Mouse (Mus musculus): ENCODE measurements around the gene Ppp4r4. TPM values are rescaled to one million over a fixed set of nuclear protein-coding genes. Genes with fewer than 3 reads are reported as not detected.

Gene Ppp4r4
- polyA plus RNA-seq, 1 experiment = 3.7 TPM

- TF ChIP-seq POLR2A (IDR thresholded peaks at IDR 0.05; ENCODE audit: borderline replicate concordance, extremely low read depth, insufficient read depth, insufficient read length, poor library complexity, severe bottlenecking) (no peak), CTCF (IDR thresholded peaks at IDR 0.05; ENCODE audit: borderline replicate concordance, extremely low read depth, insufficient read depth, insufficient read length) (no peak)
- DNase-seq (ENCODE audit: low read depth) = no peak
These were observed 8.3 kb downstream of the Ppp4r4 start for GRCm38 (mm10) chr12:103540429-103540828.

GRCm38 (mm10) chr12:103543351-103543750 lies 11.3 kb downstream of the Ppp4r4 start:
- no peak for DNase-seq (ENCODE audit: low read depth)
- TF ChIP-seq CTCF (IDR thresholded peaks at IDR 0.05; ENCODE audit: borderline replicate concordance, extremely low read depth, insufficient read depth, insufficient read length) (no peak), POLR2A (IDR thresholded peaks at IDR 0.05; ENCODE audit: borderline replicate concordance, extremely low read depth, insufficient read depth, insufficient read length, poor library complexity, severe bottlenecking) (no peak)

GRCm38 (mm10) chr12:103544213-103544612 lies 12.1 kb downstream of the Ppp4r4 start:
- TF ChIP-seq CTCF (IDR thresholded peaks at IDR 0.05; ENCODE audit: borderline replicate concordance, extremely low read depth, insufficient read depth, insufficient read length) (peak; percentile 69; the same call in 1 of the 2 replicates), POLR2A (IDR thresholded peaks at IDR 0.05; ENCODE audit: borderline replicate concordance, extremely low read depth, insufficient read depth, insufficient read length, poor library complexity, severe bottlenecking) (no peak)
- DNase-seq (ENCODE audit: low read depth) = peak; percentile 74

GRCm38 (mm10) chr12:103547438-103547837 lies 15.4 kb downstream of the Ppp4r4 start:
- no peak for TF ChIP-seq CTCF (IDR thresholded peaks at IDR 0.05; ENCODE audit: borderline replicate concordance, extremely low read depth, insufficient read depth, insufficient read length)
- TF ChIP-seq POLR2A (IDR thresholded peaks at IDR 0.05; ENCODE audit: borderline replicate concordance, extremely low read depth, insufficient read depth, insufficient read length, poor library complexity, severe bottlenecking) = no peak
- DNase-seq (ENCODE audit: low read depth) = no peak

GRCm38 (mm10) chr12:103548526-103548925 lies 16.4 kb downstream of the Ppp4r4 start:
- DNase-seq (ENCODE audit: low read depth) = no peak
- TF ChIP-seq POLR2A (IDR thresholded peaks at IDR 0.05; ENCODE audit: borderline replicate concordance, extremely low read depth, insufficient read depth, insufficient read length, poor library complexity, severe bottlenecking) (no peak), CTCF (IDR thresholded peaks at IDR 0.05; ENCODE audit: borderline replicate concordance, extremely low read depth, insufficient read depth, insufficient read length) (no peak)

- no peak for DNase-seq (ENCODE audit: low read depth)
- TF ChIP-seq CTCF (IDR thresholded peaks at IDR 0.05; ENCODE audit: borderline replicate concordance, extremely low read depth, insufficient read depth, insufficient read length) (no peak), POLR2A (IDR thresholded peaks at IDR 0.05; ENCODE audit: borderline replicate concordance, extremely low read depth, insufficient read depth, insufficient read length, poor library complexity, severe bottlenecking) (no peak)
These were observed 18.0 kb downstream of the Ppp4r4 start for GRCm38 (mm10) chr12:103550047-103550446.

GRCm38 (mm10) chr12:103551422-103551821 lies 19.3 kb downstream of the Ppp4r4 start:
- TF ChIP-seq CTCF (IDR thresholded peaks at IDR 0.05; ENCODE audit: borderline replicate concordance, extremely low read depth, insufficient read depth, insufficient read length) (no peak), POLR2A (IDR thresholded peaks at IDR 0.05; ENCODE audit: borderline replicate concordance, extremely low read depth, insufficient read depth, insufficient read length, poor library complexity, severe bottlenecking) (no peak)

GRCm38 (mm10) chr12:103552506-103552905 lies 20.4 kb downstream of the Ppp4r4 start:
- TF ChIP-seq POLR2A (IDR thresholded peaks at IDR 0.05; ENCODE audit: borderline replicate concordance, extremely low read depth, insufficient read depth, insufficient read length, poor library complexity, severe bottlenecking) = no peak

More at GRCm38 (mm10) chr12:103551422-103551821, 19.3 kb downstream of the Ppp4r4 start:
- no peak for DNase-seq (ENCODE audit: low read depth)

GRCm38 (mm10) chr12:103553497-103553896 lies 21.4 kb downstream of the Ppp4r4 start:
- DNase-seq (ENCODE audit: low read depth) = no peak

More at GRCm38 (mm10) chr12:103552506-103552905, 20.4 kb downstream of the Ppp4r4 start:
- DNase-seq (ENCODE audit: low read depth) = no peak

GRCm38 (mm10) chr12:103556856-103557255 lies 24.8 kb downstream of the Ppp4r4 start:
- no peak for DNase-seq (ENCODE audit: low read depth)

More at GRCm38 (mm10) chr12:103553497-103553896, 21.4 kb downstream of the Ppp4r4 start:
- TF ChIP-seq CTCF (IDR thresholded peaks at IDR 0.05; ENCODE audit: borderline replicate concordance, extremely low read depth, insufficient read depth, insufficient read length) (no peak), POLR2A (IDR thresholded peaks at IDR 0.05; ENCODE audit: borderline replicate concordance, extremely low read depth, insufficient read depth, insufficient read length, poor library complexity, severe bottlenecking) (no peak)

GRCm38 (mm10) chr12:103564726-103565125 lies 32.6 kb downstream of the Ppp4r4 start:
- no peak for DNase-seq (ENCODE audit: low read depth)
- TF ChIP-seq CTCF (IDR thresholded peaks at IDR 0.05; ENCODE audit: borderline replicate concordance, extremely low read depth, insufficient read depth, insufficient read length) (no peak), POLR2A (IDR thresholded peaks at IDR 0.05; ENCODE audit: borderline replicate concordance, extremely low read depth, insufficient read depth, insufficient read length, poor library complexity, severe bottlenecking) (no peak)

More at GRCm38 (mm10) chr12:103556856-103557255, 24.8 kb downstream of the Ppp4r4 start:
- no peak for TF ChIP-seq CTCF (IDR thresholded peaks at IDR 0.05; ENCODE audit: borderline replicate concordance, extremely low read depth, insufficient read depth, insufficient read length)
- no peak for TF ChIP-seq POLR2A (IDR thresholded peaks at IDR 0.05; ENCODE audit: borderline replicate concordance, extremely low read depth, insufficient read depth, insufficient read length, poor library complexity, severe bottlenecking)

- TF ChIP-seq POLR2A (IDR thresholded peaks at IDR 0.05; ENCODE audit: borderline replicate concordance, extremely low read depth, insufficient read depth, insufficient read length, poor library complexity, severe bottlenecking) = no peak
- TF ChIP-seq CTCF (IDR thresholded peaks at IDR 0.05; ENCODE audit: borderline replicate concordance, extremely low read depth, insufficient read depth, insufficient read length) = no peak
- DNase-seq (ENCODE audit: low read depth) = no peak
These were observed 33.1 kb downstream of the Ppp4r4 start for GRCm38 (mm10) chr12:103565151-103565550.
